Mouse (Mus musculus): ENCODE measurements around the gene Gm2030.
"Not testable (repeated sequence)": the region's sequence is repeated elsewhere in the genome, so short reads cannot be mapped to it uniquely, and the experiment has no call there.

Gm2030 gene

DNA sequence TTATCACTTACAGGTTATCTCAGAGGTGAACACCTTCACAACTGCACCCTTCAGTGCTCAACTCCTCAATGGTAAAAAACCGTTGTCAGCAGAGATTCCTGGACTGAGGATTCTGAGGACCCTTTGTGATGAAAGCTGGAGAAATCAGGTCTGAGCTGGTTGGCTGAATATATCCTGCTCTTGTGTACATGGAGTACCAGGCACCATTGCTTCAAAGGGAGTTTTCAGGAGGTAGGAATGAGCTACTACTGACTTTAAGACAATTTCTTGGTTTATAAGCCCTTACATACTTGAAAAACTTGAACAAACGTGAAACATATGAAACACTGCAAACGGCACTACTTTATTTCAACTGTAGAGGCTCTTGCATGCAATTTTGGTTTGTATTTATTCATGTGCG, at the start of gene Gm2030:
Gene Gm2030, minus strand, starts transcription at position 101 of the 400 bp plus-strand sequence.
- DNase-seq (ENCODE audit: low spot score): not testable (repeated sequence)
